Mouse (Mus musculus) layer of hippocampus, postnatal 10 days (tissue): ENCODE results near the gene Zranb3. TPM values are rescaled to one million over a fixed set of nuclear protein-coding genes. Genes with fewer than 3 reads are reported as not detected.
"Not testable (repeated sequence)": the region's sequence is repeated elsewhere in the genome, so short reads cannot be mapped to it uniquely, and the experiment has no call there.

Experiments used
- DNase-seq, 2 experiments: peaks; one replicate each; pipeline ENCODE4 v3.0.0; 2021; ENCODE audit warnings: low spot score in 2 of 2
- total RNA-seq, 2 experiments: library from RNA; stranded (reverse); gene quantifications; 2 replicates each; pipeline ENCODE4 v1.2.3; 2021

Gene Zranb3
- total RNA-seq, 2 experiments from 2014 or later = 8.0 to 9.0 TPM

- peak; percentile 33 to 34 for DNase-seq
Measured at GRCm38 (mm10) chr1:127989876-127990731, 112.7 kb downstream of the Zranb3 start.

- no peak for DNase-seq
Measured at GRCm38 (mm10) chr1:127989387-127989786, 113.5 kb downstream of the Zranb3 start.

GRCm38 (mm10) chr1:127988246-127988645, 114.6 kb downstream of the Zranb3 start:
- no peak for DNase-seq

- DNase-seq = no peak
Measured at GRCm38 (mm10) chr1:127985391-127985790, 117.5 kb downstream of the Zranb3 start.

- no peak for DNase-seq
Measured at GRCm38 (mm10) chr1:127983274-127983993, 119.4 kb downstream of the Zranb3 start.

- DNase-seq = no peak
Measured at GRCm38 (mm10) chr1:127982268-127982667, 120.6 kb downstream of the Zranb3 start.

- no peak for DNase-seq
Measured at GRCm38 (mm10) chr1:127980911-127981559, 121.8 kb downstream of the Zranb3 start.

- no peak for DNase-seq
Measured at GRCm38 (mm10) chr1:127978125-127978524, 124.7 kb downstream of the Zranb3 start.

GRCm38 (mm10) chr1:127976106-127976505, 126.7 kb downstream of the Zranb3 start:
- DNase-seq = no peak

GRCm38 (mm10) chr1:127975676-127976075, 127.2 kb downstream of the Zranb3 start:
- DNase-seq = no peak

- no peak for DNase-seq
Measured at GRCm38 (mm10) chr1:127974082-127974481, 128.8 kb downstream of the Zranb3 start.

- no peak for DNase-seq
Measured at GRCm38 (mm10) chr1:127970870-127971269, 132.0 kb downstream of the Zranb3 start.

- DNase-seq = no peak
Measured at GRCm38 (mm10) chr1:127963326-127963725, 139.5 kb downstream of the Zranb3 start.

GRCm38 (mm10) chr1:127961140-127961539, 141.7 kb downstream of the Zranb3 start:
- DNase-seq = no peak

GRCm38 (mm10) chr1:127959312-127959718, 143.5 kb downstream of the Zranb3 start:
- no peak for DNase-seq

GRCm38 (mm10) chr1:127958801-127959200, 144.0 kb downstream of the Zranb3 start:
- no peak for DNase-seq

- no peak for DNase-seq
Measured at GRCm38 (mm10) chr1:127956524-127956923, 146.3 kb downstream of the Zranb3 start.

- no peak for DNase-seq
Measured at GRCm38 (mm10) chr1:127954800-127955199, 148.0 kb downstream of the Zranb3 start.

- not testable (repeated sequence) for DNase-seq
Measured at GRCm38 (mm10) chr1:127954198-127954597, 148.6 kb downstream of the Zranb3 start.

GRCm38 (mm10) chr1:127952276-127952675, 150.6 kb downstream of the Zranb3 start:
- no peak for DNase-seq

GRCm38 (mm10) chr1:127948748-127949147, 154.1 kb downstream of the Zranb3 start:
- no peak for DNase-seq
